Mouse (Mus musculus) brain, embryonic 14.5 days (tissue): ENCODE measurements around the gene Gja4. TPM values are rescaled to one million over a fixed set of nuclear protein-coding genes. Genes with fewer than 3 reads are reported as not detected.

Experiments used
- DNase-seq: peaks from one replicate; pipeline ENCODE4 v3.0.0-alpha.2; 2011; ENCODE audit warnings: low read depth
- CTCF ChIP-seq: fragments of 200-500 bp; IDR thresholded peaks from 2 replicates; pipeline ENCODE4 v1.5.1; 2012; ENCODE audit warnings: inconsistent platforms, mild to moderate bottlenecking, moderate library complexity, borderline replicate concordance; ENCODE audit not compliant: insufficient read depth, insufficient read length; ENCODE audit errors: extremely low read depth
- POLR2A ChIP-seq: fragments of 200-500 bp; IDR thresholded peaks from 2 replicates; pipeline ENCODE4 v1.6.1; 2012; ENCODE audit warnings: mild to moderate bottlenecking, inconsistent platforms, borderline replicate concordance; ENCODE audit not compliant: poor library complexity, insufficient read depth, insufficient read length, severe bottlenecking; ENCODE audit errors: extremely low read depth
- polyA plus RNA-seq: library from polyadenylated mRNA; depleted of rRNA; stranded (reverse); fragments of >200 nt; gene quantifications from 2 replicates; pipeline ENCODE4 v1.2.3, GENCODE M21; 2012; rRNA removed

Gja4 gene
- polyA plus RNA-seq, 1 experiment: 29.5 TPM

GRCm38 (mm10) chr4:127314585-127314984 lies 746 bp upstream of the Gja4 start:
- DNase-seq: no peak
- TF ChIP-seq CTCF (no peak), POLR2A (no peak)

GRCm38 (mm10) chr4:127312349-127312748 lies 1.5 kb downstream of the Gja4 start:
- TF ChIP-seq POLR2A: no peak
- TF ChIP-seq CTCF: no peak
- DNase-seq: no peak

GRCm38 (mm10) chr4:127311561-127311960 lies 2.3 kb downstream of the Gja4 start:
- TF ChIP-seq CTCF (no peak), POLR2A (no peak)
- no peak for DNase-seq

- DNase-seq: no peak
- TF ChIP-seq POLR2A (no peak), CTCF (no peak)
Measured at GRCm38 (mm10) chr4:127306915-127307314, 6.9 kb downstream of the Gja4 start.

GRCm38 (mm10) chr4:127303796-127304195 lies 10.0 kb downstream of the Gja4 start:
- DNase-seq: no peak

GRCm38 (mm10) chr4:127300503-127300902 lies 13.3 kb downstream of the Gja4 start:
- DNase-seq: no peak
- no peak for TF ChIP-seq POLR2A
- no peak for TF ChIP-seq CTCF

More at GRCm38 (mm10) chr4:127303796-127304195, 10.0 kb downstream of the Gja4 start:
- TF ChIP-seq CTCF: no peak
- TF ChIP-seq POLR2A: no peak

- no peak for DNase-seq
- TF ChIP-seq POLR2A (no peak), CTCF (no peak)
Measured at GRCm38 (mm10) chr4:127292631-127293030, 21.2 kb downstream of the Gja4 start.

GRCm38 (mm10) chr4:127289039-127289548 lies 24.7 kb downstream of the Gja4 start:
- no peak for DNase-seq
- no peak for TF ChIP-seq POLR2A
- TF ChIP-seq CTCF: no peak

- TF ChIP-seq CTCF (no peak), POLR2A (no peak)
- no peak for DNase-seq
Measured at GRCm38 (mm10) chr4:127286907-127287306, 26.9 kb downstream of the Gja4 start.

- TF ChIP-seq CTCF (no peak), POLR2A (no peak)
Measured at GRCm38 (mm10) chr4:127279241-127279640, 34.6 kb downstream of the Gja4 start.

GRCm38 (mm10) chr4:127278451-127279001 lies 35.3 kb downstream of the Gja4 start:
- no peak for DNase-seq
- no peak for TF ChIP-seq CTCF
- TF ChIP-seq POLR2A: no peak

More at GRCm38 (mm10) chr4:127279241-127279640, 34.6 kb downstream of the Gja4 start:
- no peak for DNase-seq

- TF ChIP-seq CTCF (no peak), POLR2A (no peak)
- DNase-seq: no peak
Measured at GRCm38 (mm10) chr4:127264183-127264554, 49.7 kb downstream of the Gja4 start.

GRCm38 (mm10) chr4:127263438-127264182 lies 50.2 kb downstream of the Gja4 start:
- TF ChIP-seq POLR2A (no peak), CTCF (no peak)
- no peak for DNase-seq

GRCm38 (mm10) chr4:127261601-127262000 lies 52.2 kb downstream of the Gja4 start:
- TF ChIP-seq POLR2A (no peak), CTCF (no peak)
- no peak for DNase-seq

Other genes with a start within 250 kb of the Gja4 start
- gene Zmym6, start 236.7 kb downstream of the Gja4 start, polyA plus RNA-seq: 39.0 and 43.5 TPM in 2 replicates
- gene Tmem35b, start 190.3 kb downstream of the Gja4 start, polyA plus RNA-seq: 15.9 and 23.1 TPM in 2 replicates
- gene Dlgap3, start 144.8 kb downstream of the Gja4 start, polyA plus RNA-seq: 27.0 and 42.7 TPM in 2 replicates
- 31.6 and 37.0 TPM in 2 replicates for gene Smim12, start 70.3 kb downstream of the Gja4 start, polyA plus RNA-seq
- gene Gjb3, start 16.8 kb upstream of the Gja4 start, polyA plus RNA-seq: 0.48 and 0.50 TPM in 2 replicates
- 0.05 TPM in 1 of 2 replicates, not detected in the other for gene Gjb4, start 40.0 kb upstream of the Gja4 start, polyA plus RNA-seq
- 0.06 and 0.18 TPM in 2 replicates for gene Gjb5, start 44.1 kb upstream of the Gja4 start, polyA plus RNA-seq